11 mouse cellular contexts compared by ENCODE assay signal in the genomic region with DNA sequence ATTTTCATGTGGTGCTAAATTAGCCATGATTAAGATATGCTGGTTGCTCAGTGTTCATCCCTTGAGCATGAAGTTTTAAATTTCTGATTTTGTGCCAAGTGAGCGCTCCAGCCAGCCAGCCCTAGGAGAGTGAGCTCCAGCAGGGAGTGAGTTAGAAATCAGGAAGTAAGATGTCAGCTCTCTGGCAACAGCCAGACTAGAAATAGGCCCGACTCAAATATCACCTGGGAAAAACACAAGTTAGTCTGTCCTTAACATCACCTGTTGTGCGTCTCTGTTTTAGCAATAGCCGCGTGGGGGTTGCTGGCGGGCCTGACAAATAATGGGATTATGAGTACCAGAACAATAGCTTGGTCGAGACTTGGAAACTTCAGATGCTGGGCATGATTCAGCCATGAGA. TPM values are rescaled to one million over a fixed set of nuclear protein-coding genes. Genes with fewer than 3 reads are reported as not detected.
"Had no signal": no experiment of that assay in that cellular context is flagged by ENCODE, and none has a peak within 500 bp of the region (broad histone marks: within the 10 kb centered on the region; RNA-seq: fewer than 3 reads in every experiment).

No protein-coding gene starts in this region.

- H3K36me3 ChIP-seq: limb, embryonic 12.5 days; liver, embryonic 13.5 days; midbrain, embryonic 15.5 days; neural tube, embryonic 13.5 days had no signal

- H3K9ac ChIP-seq: limb, embryonic 12.5 days; liver, embryonic 13.5 days; liver, postnatal 0 days; midbrain, embryonic 15.5 days; neural tube, embryonic 13.5 days had no signal

- ATAC-seq: liver, postnatal 0 days; midbrain, embryonic 15.5 days had no signal

- H3K4me3 ChIP-seq: layer of hippocampus, adult 2 months; limb, embryonic 12.5 days; liver, embryonic 13.5 days; midbrain, embryonic 15.5 days; neural tube, embryonic 13.5 days had no signal

- H3K27me3 ChIP-seq: limb, embryonic 12.5 days; liver, embryonic 13.5 days; midbrain, embryonic 15.5 days; neural tube, embryonic 13.5 days had no signal

- H3K4me1 ChIP-seq: limb, embryonic 12.5 days; liver, embryonic 13.5 days; midbrain, embryonic 15.5 days; neural tube, embryonic 13.5 days had no signal

- H3K4me2 ChIP-seq: limb, embryonic 12.5 days; liver, embryonic 13.5 days; midbrain, embryonic 15.5 days; neural tube, embryonic 13.5 days had no signal

- H3K9me3 ChIP-seq: limb, embryonic 12.5 days; liver, embryonic 13.5 days; midbrain, embryonic 15.5 days; neural tube, embryonic 13.5 days had no signal

- DNase-seq: liver; liver, embryonic 13.5 days; liver, postnatal 0 days; retina, postnatal 1 day; right cerebral cortex, postnatal 4 days; thymus, postnatal 36 days had no signal

- H3K27ac ChIP-seq: layer of hippocampus, adult 2 months; limb, embryonic 12.5 days; liver, embryonic 13.5 days; midbrain, embryonic 15.5 days; neural tube, embryonic 13.5 days had no signal

RNA-seq across cellular contexts. Expression of gene Klhl31, which starts 56.4 kb away (rescaled TPM):
- total RNA-seq: megakaryocyte progenitor cell, adult 5-6 weeks had no signal
